Mouse (Mus musculus): ENCODE results near the gene Grasp. TPM values are rescaled to one million over a fixed set of nuclear protein-coding genes. Genes with fewer than 3 reads are reported as not detected.

The Grasp gene
- polyA plus RNA-seq, 1 experiment = 7.1 TPM

DNA sequence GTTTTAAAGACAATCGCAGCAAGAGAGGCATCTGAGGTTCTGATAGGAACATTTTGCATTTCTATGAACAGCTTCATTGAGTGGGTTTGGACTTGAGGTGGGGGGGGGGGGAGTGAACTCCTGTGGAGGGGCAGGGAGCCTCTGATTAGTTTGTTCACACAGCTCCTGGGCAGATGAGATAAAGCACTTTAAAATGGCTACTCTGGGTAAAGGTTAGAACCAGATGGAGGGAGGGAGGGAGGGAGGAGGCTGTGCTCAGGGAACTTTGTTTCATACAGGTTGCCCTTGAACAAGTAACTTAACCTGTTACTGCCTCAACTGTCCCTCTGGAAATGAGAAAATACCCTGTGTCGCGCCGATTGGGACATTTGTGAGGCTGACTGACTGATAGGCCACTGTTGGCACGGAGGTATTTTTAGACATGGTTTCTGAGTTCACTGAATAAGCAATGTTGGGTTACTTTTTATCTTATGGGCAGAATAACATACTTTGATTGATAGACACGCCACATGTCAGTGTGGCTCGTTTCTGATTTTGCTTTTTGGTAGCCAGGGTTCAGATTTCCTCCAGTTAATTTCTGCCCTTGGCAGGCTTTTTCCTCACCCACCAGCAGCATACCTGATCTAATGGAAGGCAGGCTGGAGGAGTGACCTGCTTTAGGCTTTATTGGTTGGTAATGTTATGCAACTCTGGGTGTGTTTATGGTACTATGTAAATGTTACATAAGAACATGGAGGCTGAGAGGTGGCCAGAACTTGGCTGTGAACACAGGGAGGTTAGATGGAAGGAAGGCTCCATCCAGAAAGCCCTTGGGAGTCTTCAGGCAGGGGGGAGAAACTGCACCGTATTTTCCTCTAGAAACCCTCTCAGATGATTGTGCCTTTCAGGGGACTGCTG is 46.9 kb upstream of the Grasp start:
- Histone ChIP-seq H3K79me2 (ENCODE audit: control insufficient read depth, insufficient read depth) (no peaks in the 10 kb centered on the region), H3ac (ENCODE audit: control insufficient read depth, insufficient read length, low read depth) (no peak overlapping the region), H3K4me3 (ENCODE audit: insufficient read depth, poor library complexity, severe bottlenecking) (no peak overlapping the region), H3K79me3 (ENCODE audit: low read depth) (no peaks in the 10 kb centered on the region), H3K36me3 (ENCODE audit: control insufficient read depth, insufficient read depth) (no peaks in the 10 kb centered on the region), H3K27me3 (ENCODE audit: control insufficient read depth, insufficient read depth, insufficient read length) (no peaks in the 10 kb centered on the region)
- TF ChIP-seq USF1 (IDR thresholded peaks at IDR 0.05; ENCODE audit: low read depth) = no peak
- no peak for TF ChIP-seq CEBPB (IDR thresholded peaks at IDR 0.05; ENCODE audit: low read depth)

DNA sequence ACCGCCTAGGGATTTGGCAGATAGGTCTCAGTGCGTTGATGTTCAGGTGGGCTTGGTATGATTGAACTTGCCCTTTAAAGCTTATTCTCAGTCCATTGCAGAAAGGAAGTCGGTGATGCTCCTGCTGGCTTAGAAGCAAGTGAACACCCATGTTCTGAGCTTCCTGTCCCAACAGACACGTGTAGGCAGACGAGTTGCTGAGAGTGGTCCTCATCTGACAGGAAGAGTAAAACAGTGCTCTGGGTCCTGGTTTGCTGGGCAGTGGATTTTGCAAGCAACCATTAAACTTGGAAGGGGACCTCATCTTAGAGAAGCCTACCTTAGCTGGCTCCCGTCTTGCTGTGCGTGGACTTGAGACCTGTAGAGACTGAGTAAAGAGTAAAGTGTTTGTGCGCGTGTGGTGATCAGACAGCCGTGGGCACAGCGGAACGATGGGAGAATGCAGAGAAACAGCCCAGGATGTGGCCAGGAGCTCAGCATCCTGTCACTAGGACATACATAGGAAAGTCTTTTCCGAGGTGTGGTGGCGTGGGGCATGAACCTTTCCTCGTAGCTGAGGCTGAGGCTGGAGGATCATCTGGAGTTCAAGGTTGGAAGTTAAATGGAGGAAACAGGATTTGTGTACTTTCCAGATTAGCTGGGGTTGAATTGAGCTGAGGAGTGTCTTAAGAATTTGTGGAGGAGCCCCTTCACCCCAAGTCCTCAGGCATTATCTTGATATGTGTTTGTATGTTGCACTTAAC is 43.5 kb upstream of the Grasp start:
- Histone ChIP-seq H3K27me3 (ENCODE audit: control insufficient read depth, insufficient read depth, insufficient read length) (no peaks in the 10 kb centered on the region), H3K4me3 (ENCODE audit: insufficient read depth, poor library complexity, severe bottlenecking) (no peak overlapping the region), H3K79me2 (ENCODE audit: control insufficient read depth, insufficient read depth) (no peaks in the 10 kb centered on the region), H3ac (ENCODE audit: control insufficient read depth, insufficient read length, low read depth) (no peak overlapping the region), H3K79me3 (ENCODE audit: low read depth) (no peaks in the 10 kb centered on the region), H3K36me3 (ENCODE audit: control insufficient read depth, insufficient read depth) (no peaks in the 10 kb centered on the region)
- no peak for TF ChIP-seq CTCF (IDR thresholded peaks at IDR 0.05; ENCODE audit: control insufficient read depth, insufficient read depth, insufficient read length)
- no peak for TF ChIP-seq USF1 (IDR thresholded peaks at IDR 0.05; ENCODE audit: low read depth)
- TF ChIP-seq FOSL1 (IDR thresholded peaks at IDR 0.05; ENCODE audit: insufficient read depth, low read length, poor library complexity, severe bottlenecking) = no peak
- TF ChIP-seq CEBPB (IDR thresholded peaks at IDR 0.05; ENCODE audit: low read depth) = no peak
- no peak for TF ChIP-seq MYOG (IDR thresholded peaks at IDR 0.05; ENCODE audit: control insufficient read depth, extremely low read depth, insufficient read length)
- TF ChIP-seq MAX (IDR thresholded peaks at IDR 0.05) = no peak
- no peak for TF ChIP-seq MYOD1 (IDR thresholded peaks at IDR 0.05; ENCODE audit: control insufficient read depth, insufficient read length, low read depth)

DNA sequence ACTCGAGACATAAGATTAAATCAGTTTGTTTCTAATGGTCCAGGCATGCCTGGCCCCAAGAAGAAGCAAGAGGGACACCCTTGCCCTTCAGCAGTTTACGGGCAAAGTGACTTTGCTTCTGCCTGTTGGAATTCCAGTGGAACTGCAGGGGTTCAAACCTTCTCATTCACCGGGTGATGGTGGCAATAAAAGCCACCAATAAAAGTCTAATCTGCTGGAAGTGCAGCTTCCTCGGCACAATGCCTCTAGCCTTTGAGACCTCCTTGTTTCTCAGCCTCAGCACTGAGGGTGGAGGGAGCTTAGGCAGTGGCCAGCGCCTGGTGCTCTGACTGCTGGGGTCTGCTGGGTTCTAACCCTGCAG is 42.9 kb upstream of the Grasp start:
- H3K36me3 ChIP-seq (ENCODE audit: control insufficient read depth, insufficient read depth) = no peaks in the 10 kb centered on the region
- no peak overlapping the region for H3ac ChIP-seq (ENCODE audit: control insufficient read depth, insufficient read length, low read depth)
- H3K4me3 ChIP-seq (ENCODE audit: insufficient read depth, poor library complexity, severe bottlenecking) = no peak overlapping the region
- no peak for TF ChIP-seq MYOG (IDR thresholded peaks at IDR 0.05; ENCODE audit: control insufficient read depth, extremely low read depth, insufficient read length)
- H3K79me3 ChIP-seq (ENCODE audit: low read depth) = no peaks in the 10 kb centered on the region
- no peaks in the 10 kb centered on the region for H3K27me3 ChIP-seq (ENCODE audit: control insufficient read depth, insufficient read depth, insufficient read length)
- no peaks in the 10 kb centered on the region for H3K79me2 ChIP-seq (ENCODE audit: control insufficient read depth, insufficient read depth)

DNA sequence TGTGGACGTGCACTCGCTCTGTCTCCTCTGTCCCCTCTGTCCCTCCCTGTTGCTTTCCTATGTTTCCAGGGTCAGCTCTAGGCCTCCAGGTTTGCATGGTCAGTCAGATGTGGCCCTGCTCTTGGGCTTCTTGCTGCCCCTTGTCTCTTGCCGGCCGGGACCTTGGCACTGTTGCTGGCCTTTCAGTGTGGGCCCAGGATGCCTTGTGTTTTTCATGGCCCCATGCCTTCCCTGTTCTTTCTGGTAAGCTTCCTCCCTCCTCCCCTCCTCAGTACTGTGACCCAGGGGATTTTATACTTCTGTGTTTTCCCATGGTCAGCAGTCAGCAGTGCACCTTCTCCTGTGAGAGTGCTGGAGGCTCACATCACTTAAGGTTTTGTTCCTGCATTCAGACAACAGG is 42.5 kb upstream of the Grasp start:
- no peaks in the 10 kb centered on the region for H3K79me2 ChIP-seq (ENCODE audit: control insufficient read depth, insufficient read depth)
- H3K4me3 ChIP-seq (ENCODE audit: insufficient read depth, poor library complexity, severe bottlenecking) = no peak overlapping the region
- H3K79me3 ChIP-seq (ENCODE audit: low read depth) = no peaks in the 10 kb centered on the region
- TF ChIP-seq USF1 (IDR thresholded peaks at IDR 0.05; ENCODE audit: low read depth) (no peak), MYOD1 (IDR thresholded peaks at IDR 0.05; ENCODE audit: control insufficient read depth, insufficient read length, low read depth) (no peak), FOSL1 (IDR thresholded peaks at IDR 0.05; ENCODE audit: insufficient read depth, low read length, poor library complexity, severe bottlenecking) (no peak), MYOG (IDR thresholded peaks at IDR 0.05; ENCODE audit: control insufficient read depth, extremely low read depth, insufficient read length) (no peak), MAX (IDR thresholded peaks at IDR 0.05) (no peak), CTCF (IDR thresholded peaks at IDR 0.05; ENCODE audit: control insufficient read depth, insufficient read depth, insufficient read length) (no peak), CEBPB (IDR thresholded peaks at IDR 0.05; ENCODE audit: low read depth) (no peak)
- H3K27me3 ChIP-seq (ENCODE audit: control insufficient read depth, insufficient read depth, insufficient read length) = no peaks in the 10 kb centered on the region
- H3K36me3 ChIP-seq (ENCODE audit: control insufficient read depth, insufficient read depth) = no peaks in the 10 kb centered on the region
- no peak overlapping the region for H3ac ChIP-seq (ENCODE audit: control insufficient read depth, insufficient read length, low read depth)

DNA sequence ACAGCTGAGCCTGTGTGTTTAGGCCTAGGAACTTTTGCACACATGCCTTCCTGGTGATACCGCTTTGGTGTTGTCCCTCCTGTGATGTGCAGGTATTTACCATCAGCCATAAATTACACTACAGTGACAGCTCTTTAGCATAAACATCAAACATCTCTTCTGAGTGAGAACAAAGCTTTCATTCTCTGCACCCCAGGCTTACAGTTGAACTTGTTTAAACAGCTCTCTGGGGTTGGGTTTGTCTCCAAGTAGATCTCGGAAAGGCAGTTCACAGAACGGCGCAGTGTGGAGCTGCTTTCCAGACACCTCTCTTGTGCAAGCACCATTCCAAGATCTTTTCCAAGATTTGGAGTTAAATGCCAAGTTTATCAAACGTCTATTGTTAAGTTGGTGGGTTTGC is 41.3 kb upstream of the Grasp start:
- no peak overlapping the region for H3ac ChIP-seq (ENCODE audit: control insufficient read depth, insufficient read length, low read depth)
- H3K79me3 ChIP-seq (ENCODE audit: low read depth) = no peaks in the 10 kb centered on the region
- H3K4me3 ChIP-seq (ENCODE audit: insufficient read depth, poor library complexity, severe bottlenecking) = no peak overlapping the region
- no peaks in the 10 kb centered on the region for H3K36me3 ChIP-seq (ENCODE audit: control insufficient read depth, insufficient read depth)
- TF ChIP-seq USF1 (IDR thresholded peaks at IDR 0.05; ENCODE audit: low read depth) = no peak
- TF ChIP-seq MAX (IDR thresholded peaks at IDR 0.05) = no peak
- TF ChIP-seq CTCF (IDR thresholded peaks at IDR 0.05; ENCODE audit: control insufficient read depth, insufficient read depth, insufficient read length) = no peak
- H3K79me2 ChIP-seq (ENCODE audit: control insufficient read depth, insufficient read depth) = no peaks in the 10 kb centered on the region
- no peaks in the 10 kb centered on the region for H3K27me3 ChIP-seq (ENCODE audit: control insufficient read depth, insufficient read depth, insufficient read length)

DNA sequence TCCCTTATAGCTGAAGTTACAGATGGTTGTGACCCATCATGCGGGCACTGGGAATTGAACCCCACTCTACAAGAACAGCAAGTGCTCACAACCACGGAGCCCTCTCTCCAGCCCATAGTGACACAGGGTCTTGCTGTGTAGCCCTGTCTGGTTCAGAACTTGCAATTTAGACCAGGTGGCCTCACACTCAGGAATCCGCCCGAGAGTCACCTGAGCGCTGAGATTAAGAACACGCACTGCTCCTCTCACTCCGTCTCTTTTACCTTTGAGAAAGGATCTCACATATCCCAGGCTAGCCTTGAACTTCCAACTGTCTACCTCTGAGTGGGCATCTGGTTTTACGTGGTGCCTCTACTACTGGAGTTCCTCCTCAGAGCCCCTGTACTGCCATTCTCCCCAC is 39.7 kb upstream of the Grasp start:
- H3ac ChIP-seq (ENCODE audit: control insufficient read depth, insufficient read length, low read depth) = no peak overlapping the region
- no peaks in the 10 kb centered on the region for H3K36me3 ChIP-seq (ENCODE audit: control insufficient read depth, insufficient read depth)
- H3K79me2 ChIP-seq (ENCODE audit: control insufficient read depth, insufficient read depth) = no peaks in the 10 kb centered on the region
- no peaks in the 10 kb centered on the region for H3K79me3 ChIP-seq (ENCODE audit: low read depth)
- H3K27me3 ChIP-seq (ENCODE audit: control insufficient read depth, insufficient read depth, insufficient read length) = no peaks in the 10 kb centered on the region
- TF ChIP-seq MAX (IDR thresholded peaks at IDR 0.05) (no peak), CTCF (IDR thresholded peaks at IDR 0.05; ENCODE audit: control insufficient read depth, insufficient read depth, insufficient read length) (no peak), FOSL1 (IDR thresholded peaks at IDR 0.05; ENCODE audit: insufficient read depth, low read length, poor library complexity, severe bottlenecking) (no peak), MYOD1 (IDR thresholded peaks at IDR 0.05; ENCODE audit: control insufficient read depth, insufficient read length, low read depth) (no peak), CEBPB (IDR thresholded peaks at IDR 0.05; ENCODE audit: low read depth) (no peak), MYOG (IDR thresholded peaks at IDR 0.05; ENCODE audit: control insufficient read depth, extremely low read depth, insufficient read length) (no peak), USF1 (IDR thresholded peaks at IDR 0.05; ENCODE audit: low read depth) (no peak)
- no peak overlapping the region for H3K4me3 ChIP-seq (ENCODE audit: insufficient read depth, poor library complexity, severe bottlenecking)
